Mouse (Mus musculus): Measurements from ENCODE around the gene Abcg2. TPM values are rescaled to one million over a fixed set of nuclear protein-coding genes. Genes with fewer than 3 reads are reported as not detected.

Abcg2 gene
- total and polyA plus RNA-seq, 3 experiments, result 26.6 to 254 (median 223) TPM

- no peaks in the 10 kb centered on the region for H3K27me3 ChIP-seq (ENCODE audit: insufficient read depth, low read length)
- TF ChIP-seq POLR2AphosphoS5 (IDR thresholded peaks at IDR 0.05; ENCODE audit: insufficient replicate concordance, low read depth, low read length), result no peak
- no peak for DNase-seq (ENCODE audit: low spot score)
- H3K4me1 ChIP-seq (ENCODE audit: insufficient read depth, low read depth, low read length), result peaks cover 55% of the 10 kb centered on the region
- no peak overlapping the region; the same call in 1 of the 2 replicates for H3K4me3 ChIP-seq (ENCODE audit: low read depth, low read length)
- H3K36me3 ChIP-seq (replicated peaks), result peaks cover 31% of the 10 kb centered on the region
- ATAC-seq (ENCODE audit: extremely low read depth, insufficient number of reproducible peaks, low FRiP score, poor library complexity, severe bottlenecking), result no peak
- H3K9me3 ChIP-seq (replicated peaks), result no peaks in the 10 kb centered on the region
Observed at GRCm38 (mm10) chr6:58650136-58650535, 65.8 kb downstream of the Abcg2 start.

- DNase-seq (ENCODE audit: low spot score) (no peak), ATAC-seq (ENCODE audit: extremely low read depth, insufficient number of reproducible peaks, low FRiP score, poor library complexity, severe bottlenecking) (no peak)
- Histone ChIP-seq H3K4me3 (ENCODE audit: low read depth, low read length) (no peak overlapping the region), H3K4me1 (ENCODE audit: insufficient read depth, low read depth, low read length) (peaks cover 46% of the 10 kb centered on the region), H3K9me3 (replicated peaks) (no peaks in the 10 kb centered on the region), H3K36me3 (replicated peaks) (peaks cover 30% of the 10 kb centered on the region), H3K27me3 (ENCODE audit: insufficient read depth, low read length) (no peaks in the 10 kb centered on the region)
- TF ChIP-seq CTCF (IDR thresholded peaks at IDR 0.05; ENCODE audit: low read depth, low read length), result no peak
- TF ChIP-seq GATA1 (IDR thresholded peaks at IDR 0.05; ENCODE audit: borderline replicate concordance, low read length), result no peak
- no peak for TF ChIP-seq GATA2 (IDR thresholded peaks at IDR 0.05; ENCODE audit: borderline replicate concordance, low read depth, low read length)
- TF ChIP-seq POLR2AphosphoS5 (IDR thresholded peaks at IDR 0.05; ENCODE audit: insufficient replicate concordance, low read depth, low read length), result no peak
- no peak for TF ChIP-seq TAL1 (conservative IDR thresholded peaks at IDR 0.05; ENCODE audit: low read depth, low read length)
Observed at GRCm38 (mm10) chr6:58651038-58651437, 66.7 kb downstream of the Abcg2 start.

- H3K36me3 ChIP-seq (replicated peaks), result peaks cover 59% of the 10 kb centered on the region
- H3K27me3 ChIP-seq (ENCODE audit: insufficient read depth, low read length), result no peaks in the 10 kb centered on the region
- peaks cover 8% of the 10 kb centered on the region; the same call in 1 of the 2 replicates for H3K4me1 ChIP-seq (ENCODE audit: insufficient read depth, low read depth, low read length)
- DNase-seq (ENCODE audit: low spot score) (no peak), ATAC-seq (ENCODE audit: extremely low read depth, insufficient number of reproducible peaks, low FRiP score, poor library complexity, severe bottlenecking) (no peak)
- TF ChIP-seq GATA1 (IDR thresholded peaks at IDR 0.05; ENCODE audit: borderline replicate concordance, low read length), result no peak
- no peak for TF ChIP-seq CTCF (IDR thresholded peaks at IDR 0.05; ENCODE audit: low read depth, low read length)
- TF ChIP-seq POLR2AphosphoS5 (IDR thresholded peaks at IDR 0.05; ENCODE audit: insufficient replicate concordance, low read depth, low read length), result no peak
- no peak for TF ChIP-seq GATA2 (IDR thresholded peaks at IDR 0.05; ENCODE audit: borderline replicate concordance, low read depth, low read length)
- TF ChIP-seq TAL1 (conservative IDR thresholded peaks at IDR 0.05; ENCODE audit: low read depth, low read length), result no peak
- H3K9me3 ChIP-seq (replicated peaks), result no peaks in the 10 kb centered on the region
- H3K4me3 ChIP-seq (ENCODE audit: low read depth, low read length), result no peak overlapping the region
Observed at GRCm38 (mm10) chr6:58660951-58661575, 76.7 kb downstream of the Abcg2 start.

GRCm38 (mm10) chr6:58677802-58678201 lies 93.5 kb downstream of the Abcg2 start:
- no peak for TF ChIP-seq TAL1 (conservative IDR thresholded peaks at IDR 0.05; ENCODE audit: low read depth, low read length)
- TF ChIP-seq CTCF (IDR thresholded peaks at IDR 0.05; ENCODE audit: low read depth, low read length), result no peak
- TF ChIP-seq GATA2 (IDR thresholded peaks at IDR 0.05; ENCODE audit: borderline replicate concordance, low read depth, low read length), result no peak
- no peak for TF ChIP-seq GATA1 (IDR thresholded peaks at IDR 0.05; ENCODE audit: borderline replicate concordance, low read length)
- TF ChIP-seq POLR2AphosphoS5 (IDR thresholded peaks at IDR 0.05; ENCODE audit: insufficient replicate concordance, low read depth, low read length), result no peak
- H3K4me1 ChIP-seq (ENCODE audit: insufficient read depth, low read depth, low read length), result no peaks in the 10 kb centered on the region
- peaks cover 69% of the 10 kb centered on the region for H3K36me3 ChIP-seq (replicated peaks)
- no peaks in the 10 kb centered on the region for H3K27me3 ChIP-seq (ENCODE audit: insufficient read depth, low read length)
- DNase-seq (ENCODE audit: low spot score), result no peak
- no peak overlapping the region for H3K4me3 ChIP-seq (ENCODE audit: low read depth, low read length)
- no peak for ATAC-seq (ENCODE audit: extremely low read depth, insufficient number of reproducible peaks, low FRiP score, poor library complexity, severe bottlenecking)
- H3K9me3 ChIP-seq (replicated peaks), result no peaks in the 10 kb centered on the region

GRCm38 (mm10) chr6:58678530-58678929 lies 94.2 kb downstream of the Abcg2 start:
- Histone ChIP-seq H3K4me1 (ENCODE audit: insufficient read depth, low read depth, low read length) (no peaks in the 10 kb centered on the region), H3K27me3 (ENCODE audit: insufficient read depth, low read length) (no peaks in the 10 kb centered on the region), H3K36me3 (replicated peaks) (peaks cover 70% of the 10 kb centered on the region), H3K9me3 (replicated peaks) (no peaks in the 10 kb centered on the region), H3K4me3 (ENCODE audit: low read depth, low read length) (no peak overlapping the region)
- DNase-seq (ENCODE audit: low spot score) (no peak), ATAC-seq (ENCODE audit: extremely low read depth, insufficient number of reproducible peaks, low FRiP score, poor library complexity, severe bottlenecking) (no peak)
- TF ChIP-seq GATA2 (IDR thresholded peaks at IDR 0.05; ENCODE audit: borderline replicate concordance, low read depth, low read length) (no peak), TAL1 (conservative IDR thresholded peaks at IDR 0.05; ENCODE audit: low read depth, low read length) (no peak), POLR2AphosphoS5 (IDR thresholded peaks at IDR 0.05; ENCODE audit: insufficient replicate concordance, low read depth, low read length) (no peak), GATA1 (IDR thresholded peaks at IDR 0.05; ENCODE audit: borderline replicate concordance, low read length) (no peak), CTCF (IDR thresholded peaks at IDR 0.05; ENCODE audit: low read depth, low read length) (no peak)

- Histone ChIP-seq H3K36me3 (replicated peaks) (peaks cover 61% of the 10 kb centered on the region), H3K4me1 (ENCODE audit: insufficient read depth, low read depth, low read length) (peaks cover 3% of the 10 kb centered on the region; the same call in 1 of the 2 replicates), H3K9me3 (replicated peaks) (no peaks in the 10 kb centered on the region), H3K4me3 (ENCODE audit: low read depth, low read length) (no peak overlapping the region), H3K27me3 (ENCODE audit: insufficient read depth, low read length) (no peaks in the 10 kb centered on the region)
- ATAC-seq (ENCODE audit: extremely low read depth, insufficient number of reproducible peaks, low FRiP score, poor library complexity, severe bottlenecking), result no peak
- no peak for DNase-seq (ENCODE audit: low spot score)
- TF ChIP-seq TAL1 (conservative IDR thresholded peaks at IDR 0.05; ENCODE audit: low read depth, low read length), result no peak
Observed at GRCm38 (mm10) chr6:58691584-58691983, 107.3 kb downstream of the Abcg2 start.

- H3K36me3 ChIP-seq (replicated peaks), result peaks cover 58% of the 10 kb centered on the region
- no peak for ATAC-seq (ENCODE audit: extremely low read depth, insufficient number of reproducible peaks, low FRiP score, poor library complexity, severe bottlenecking)
- H3K4me1 ChIP-seq (ENCODE audit: insufficient read depth, low read depth, low read length), result peaks cover 3% of the 10 kb centered on the region; the same call in 1 of the 2 replicates
- H3K4me3 ChIP-seq (ENCODE audit: low read depth, low read length), result no peak overlapping the region
- DNase-seq (ENCODE audit: low spot score), result no peak
- H3K9me3 ChIP-seq (replicated peaks), result no peaks in the 10 kb centered on the region
- TF ChIP-seq POLR2AphosphoS5 (IDR thresholded peaks at IDR 0.05; ENCODE audit: insufficient replicate concordance, low read depth, low read length) (no peak), TAL1 (conservative IDR thresholded peaks at IDR 0.05; ENCODE audit: low read depth, low read length) (no peak), CTCF (IDR thresholded peaks at IDR 0.05; ENCODE audit: low read depth, low read length) (no peak), GATA2 (IDR thresholded peaks at IDR 0.05; ENCODE audit: borderline replicate concordance, low read depth, low read length) (no peak), GATA1 (IDR thresholded peaks at IDR 0.05; ENCODE audit: borderline replicate concordance, low read length) (no peak)
- no peaks in the 10 kb centered on the region for H3K27me3 ChIP-seq (ENCODE audit: insufficient read depth, low read length)
Observed at GRCm38 (mm10) chr6:58694257-58694656, 109.9 kb downstream of the Abcg2 start.
